15 mouse cellular contexts compared by ENCODE assay signal in genomic region chr15:28041158-28041865, GRCm38 (mm10). TPM values are rescaled to one million over a fixed set of nuclear protein-coding genes. Genes with fewer than 3 reads are reported as not detected.
DNase-seq lines count a peak whose midpoint lies in the region; ATAC-seq and TF ChIP-seq lines count a peak whose summit lies in the region.
"Had no signal": no experiment of that assay in that cellular context is flagged by ENCODE, and none has a peak within 500 bp of the region (broad histone marks: within the 10 kb centered on the region; RNA-seq: fewer than 3 reads in every experiment).

No protein-coding gene starts in this region.

- no peak overlapping the region for H3K4me3 ChIP-seq in midbrain, embryonic 13.5 days (replicated peaks)
- H3K4me3 ChIP-seq in midbrain, embryonic 16.5 days (ENCODE audit: low read depth, low read length) = no peak overlapping the region
- H3K4me3 ChIP-seq in kidney, adult 2 months (ENCODE audit: insufficient read depth, low read depth, low read length) = no peak overlapping the region
- no peak overlapping the region for H3K4me3 ChIP-seq in midbrain, postnatal 0 days (ENCODE audit: low read depth, low read length)
- H3K4me3 ChIP-seq: embryonic facial prominence, embryonic 13.5 days had no signal

- WGBS in midbrain, embryonic 13.5 days = 9% methylated on average over 9 of the region's 9 CpGs
- 7% methylated on average over 9 of the region's 9 CpGs for WGBS in midbrain, embryonic 16.5 days
- 22% methylated on average over 9 of the region's 9 CpGs for WGBS in kidney, adult 2 months
- WGBS in midbrain, postnatal 0 days = 10% methylated on average over 9 of the region's 9 CpGs

- no peak overlapping the region for H3K9ac ChIP-seq in midbrain, embryonic 13.5 days (replicated peaks)
- H3K9ac ChIP-seq in midbrain, embryonic 16.5 days (ENCODE audit: low read depth, low read length) = no peak overlapping the region
- no peak overlapping the region for H3K9ac ChIP-seq in midbrain, postnatal 0 days (replicated peaks; ENCODE audit: low read length, poor library complexity, severe bottlenecking)
- H3K9ac ChIP-seq: embryonic facial prominence, embryonic 13.5 days; liver, embryonic 14.5 days had no signal

- no peak for TF ChIP-seq CTCF in kidney, adult 2 months (conservative IDR thresholded peaks at IDR 0.05; ENCODE audit: insufficient read depth, insufficient read length, low read depth, low read length)
- no peak for TF ChIP-seq CTCF in midbrain, postnatal 0 days (IDR thresholded peaks at IDR 0.05)

- TF ChIP-seq POLR2A in kidney, adult 2 months (IDR thresholded peaks at IDR 0.05; ENCODE audit: low read depth, low read length) = no peak

- H3K9me3 ChIP-seq in midbrain, embryonic 13.5 days = 0 out of 2 replicates have a peak, but pooled peaks cover 3% of the 10 kb centered on the region
- no peaks in the 10 kb centered on the region for H3K9me3 ChIP-seq in midbrain, embryonic 16.5 days (replicated peaks; ENCODE audit: control insufficient read depth, low read length, poor library complexity, severe bottlenecking)
- H3K9me3 ChIP-seq in midbrain, postnatal 0 days (ENCODE audit: low read length) = no peaks in the 10 kb centered on the region
- H3K9me3 ChIP-seq: embryonic facial prominence, embryonic 13.5 days had no signal

- intact Hi-C loops in heart, postnatal 10 days (cut with DNase I) = no loop called here

- H3K27ac ChIP-seq in midbrain, embryonic 13.5 days = no peak overlapping the region
- H3K27ac ChIP-seq in midbrain, embryonic 16.5 days (ENCODE audit: low read length) = no peak overlapping the region
- H3K27ac ChIP-seq in kidney, adult 2 months (ENCODE audit: insufficient read depth, low read depth, low read length) = no peak overlapping the region
- H3K27ac ChIP-seq in midbrain, postnatal 0 days (ENCODE audit: low read depth, low read length) = no peak overlapping the region
- H3K27ac ChIP-seq: embryonic facial prominence, embryonic 13.5 days; liver, embryonic 14.5 days had no signal

- H3K27me3 ChIP-seq in midbrain, embryonic 13.5 days = no peaks in the 10 kb centered on the region; the same call in 1 of the 2 replicates
- H3K27me3 ChIP-seq in midbrain, embryonic 16.5 days (ENCODE audit: control insufficient read depth, insufficient read depth, low read depth, low read length) = no peaks in the 10 kb centered on the region
- H3K27me3 ChIP-seq in kidney, adult 2 months (replicated peaks; ENCODE audit: control insufficient read depth, insufficient read depth, low read length) = no peaks in the 10 kb centered on the region
- no peaks in the 10 kb centered on the region; the same call in 1 of the 2 replicates for H3K27me3 ChIP-seq in midbrain, postnatal 0 days (ENCODE audit: insufficient read depth, low read length)

- H3K4me1 ChIP-seq in midbrain, embryonic 13.5 days (replicated peaks) = peaks cover 12% of the 10 kb centered on the region
- H3K4me1 ChIP-seq in midbrain, embryonic 16.5 days (ENCODE audit: control insufficient read depth, insufficient read depth, low read length) = peaks cover 4% of the 10 kb centered on the region; the same call in 1 of the 2 replicates
- no peaks in the 10 kb centered on the region; the same call in 1 of the 2 replicates for H3K4me1 ChIP-seq in kidney, adult 2 months (ENCODE audit: control insufficient read depth, insufficient read depth, low read length)
- H3K4me1 ChIP-seq in midbrain, postnatal 0 days (ENCODE audit: insufficient read depth, low read length) = no peaks in the 10 kb centered on the region; the same call in 1 of the 2 replicates

- H3K4me2 ChIP-seq in midbrain, embryonic 13.5 days (replicated peaks) = no peak overlapping the region
- H3K4me2 ChIP-seq in midbrain, embryonic 16.5 days (ENCODE audit: low read length) = no peak overlapping the region
- no peak overlapping the region for H3K4me2 ChIP-seq in midbrain, postnatal 0 days (ENCODE audit: low read depth, low read length, poor library complexity, severe bottlenecking)
- H3K4me2 ChIP-seq: embryonic facial prominence, embryonic 13.5 days had no signal

- ATAC-seq in midbrain, embryonic 13.5 days = peak; percentile 56
- no peak for ATAC-seq in midbrain, embryonic 16.5 days
- ATAC-seq in midbrain, postnatal 0 days (ENCODE audit: low FRiP score) = no peak

- peak; percentile 71 for DNase-seq in heart, adult 11 months
- DNase-seq in heart, postnatal 10 days = no peak
- peak; percentile 74 for DNase-seq in kidney, adult 2 months
- DNase-seq in midbrain, postnatal 0 days (ENCODE audit: low spot score) = peak; percentile 12
- DNase-seq in urinary bladder, postnatal 10 days (ENCODE audit: low spot score) = no peak
- no peak for DNase-seq in left cerebral cortex, adult 8-10 months (ENCODE audit: low spot score in 2 of 2)
- DNase-seq: cerebellum, adult 11-12 months; gastrocnemius, postnatal 36 days; lung, postnatal 4 days; right cerebral cortex, postnatal 25 days; thymus, adult 2 months had no signal

- no peaks in the 10 kb centered on the region for H3K36me3 ChIP-seq in midbrain, embryonic 13.5 days
- H3K36me3 ChIP-seq in midbrain, embryonic 16.5 days (ENCODE audit: control insufficient read depth, insufficient read depth, low read length) = no peaks in the 10 kb centered on the region
- no peaks in the 10 kb centered on the region for H3K36me3 ChIP-seq in kidney, adult 2 months (ENCODE audit: control insufficient read depth, insufficient read depth, low read length)
- no peaks in the 10 kb centered on the region for H3K36me3 ChIP-seq in midbrain, postnatal 0 days (ENCODE audit: insufficient read depth, low read length)
- H3K36me3 ChIP-seq: embryonic facial prominence, embryonic 13.5 days had no signal

RNA-seq across cellular contexts. Expression of gene Trio, which starts 15.7 kb away (rescaled TPM):
- 10 to 100 TPM; 73.8 to 88.9 TPM for total RNA-seq in heart, postnatal 10 days (2021)
- polyA plus RNA-seq in midbrain, embryonic 13.5 days (2015; fragmentation: Nextera tagmentation; extraction: Ambion mirVana) = 37.9 and 39.7 TPM in 2 replicates
- polyA plus RNA-seq in midbrain, embryonic 16.5 days (2015; fragmentation: Nextera tagmentation; extraction: Ambion mirVana) = 37.5 and 45.9 TPM in 2 replicates
- 37.2 and 44.5 TPM in 2 replicates for polyA plus RNA-seq in kidney, adult 2 months (2012; rRNA removed)
- total RNA-seq in midbrain, postnatal 0 days (2014; rRNA removed) = 213 and 251 TPM in 2 replicates
- 19.0 and 23.3 TPM in 2 replicates for polyA plus RNA-seq in midbrain, postnatal 0 days (2015; fragmentation: Nextera tagmentation; extraction: Ambion mirVana)
- total RNA-seq in left cerebral cortex, adult 8-10 months (2022) = 100 to 1,000 TPM; 199 to 218 (median 207) TPM

Comparison
In these comparisons a context has a peak if more than half of its experiments do, and no peak if none do; other contexts are left out.
1. DNase-seq: peak in heart, adult 11 months (single experiment), kidney, adult 2 months (single experiment) and midbrain, postnatal 0 days (single experiment); none in heart, postnatal 10 days (0 of 2), urinary bladder, postnatal 10 days (single experiment) and left cerebral cortex, adult 8-10 months (0 of 2).